Mouse (Mus musculus) left cerebral cortex, postnatal 4 days (tissue): ENCODE results near the gene Cntd1. TPM values are rescaled to one million over a fixed set of nuclear protein-coding genes. Genes with fewer than 3 reads are reported as not detected.
A peak's percentile ranks its signal among the peaks of the same experiment; 100 is the strongest.
"Not testable (repeated sequence)": the region's sequence is repeated elsewhere in the genome, so short reads cannot be mapped to it uniquely, and the experiment has no call there.

Source experiments
- DNase-seq: peaks from one replicate; pipeline ENCODE4 v3.0.0-alpha.2; 2022
- intact Hi-C: fragments of 180-260 bp; cut with DNase I; formaldehyde crosslinking; loops from one replicate; pipeline ENCODE4 v1.15.1; 2025
- total RNA-seq, 2 experiments: library from RNA; stranded (reverse); gene quantifications; 2 replicates each; pipeline ENCODE4 v1.2.3; 2021

The Cntd1 gene
- total RNA-seq, 2 experiments from 2014 or later = 0.30 to 0.68 TPM

DNA sequence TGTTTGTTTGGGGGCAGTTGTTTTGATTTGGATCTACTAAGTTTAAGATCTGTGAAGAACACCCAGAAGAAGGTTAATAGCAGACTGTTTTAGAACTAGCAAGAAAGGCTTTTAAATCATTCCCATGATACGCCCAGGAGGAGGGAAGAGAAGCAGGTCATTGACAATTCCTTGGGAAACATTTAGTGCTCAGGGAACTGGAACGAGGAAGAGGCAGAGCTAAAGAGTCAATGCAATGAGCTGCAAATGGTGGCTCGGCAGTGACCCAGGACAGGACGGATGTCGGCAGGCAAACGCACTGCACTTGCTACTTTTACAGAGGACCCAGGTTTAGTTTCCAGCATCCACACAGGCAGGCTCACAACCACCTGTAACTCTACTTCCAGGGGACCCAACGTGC is 2.0 kb downstream of the Cntd1 start:
- intact Hi-C loops = no loop called here
- DNase-seq = no peak

DNA sequence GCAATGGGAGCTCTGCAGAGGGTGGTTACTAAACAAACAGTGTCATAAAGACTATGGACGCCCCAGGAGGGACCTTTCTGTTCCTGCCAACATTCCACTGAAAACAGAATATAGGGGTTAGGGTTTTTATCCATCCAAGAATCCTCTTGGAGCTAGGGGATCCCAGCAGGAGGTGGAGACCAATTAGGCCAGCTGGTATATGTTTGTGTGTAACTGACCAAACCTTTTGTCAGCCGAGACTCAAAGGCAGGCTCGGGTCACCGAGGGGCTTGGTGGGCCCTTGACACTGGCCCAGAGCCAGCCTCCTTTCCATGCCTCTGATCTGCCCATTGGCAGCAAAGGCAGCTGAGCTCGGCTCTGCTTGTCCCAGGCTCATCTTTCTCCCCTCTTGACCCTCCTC is 4.1 kb downstream of the Cntd1 start:
- intact Hi-C loops = no loop called here
- DNase-seq = no peak

DNA sequence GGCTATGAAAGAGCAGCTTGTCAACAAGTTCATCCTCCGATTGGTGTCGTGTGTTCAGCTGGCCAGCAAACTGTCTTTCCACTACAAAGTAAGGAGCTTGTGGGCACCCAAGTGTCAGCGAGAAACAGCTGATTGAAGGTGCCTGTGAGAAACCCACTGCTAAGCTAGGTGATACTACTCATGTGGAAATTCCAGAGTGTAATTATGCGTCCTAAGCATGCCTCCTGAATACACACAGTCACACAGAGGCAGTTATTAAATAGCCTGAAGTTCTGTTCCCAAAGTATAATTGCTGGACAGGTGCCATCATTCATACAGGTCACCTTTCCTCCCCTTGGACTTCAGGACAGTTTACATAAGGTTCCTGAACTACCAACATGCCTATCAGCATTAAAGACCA is 5.0 kb downstream of the Cntd1 start:
- no peak for DNase-seq
- intact Hi-C loops = no loop called here

DNA sequence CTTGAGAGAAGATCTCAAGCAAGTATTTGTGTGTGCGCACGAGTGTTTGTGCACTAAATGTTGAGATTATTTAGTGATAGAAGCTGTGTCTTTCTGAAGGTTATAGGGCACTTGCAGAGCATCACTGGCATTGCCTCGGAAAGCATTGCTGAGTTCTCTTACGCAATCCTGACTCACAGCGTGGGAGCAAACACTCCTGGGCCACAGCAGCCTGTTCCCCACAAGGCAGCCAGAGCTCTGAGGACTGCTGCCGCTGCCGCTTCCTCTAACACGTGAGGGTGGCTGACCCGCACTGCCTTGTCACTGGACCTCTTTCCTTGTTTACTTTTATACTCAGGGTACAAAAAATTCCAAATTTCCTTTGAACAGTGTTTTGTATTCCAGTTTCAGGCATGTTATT is 8.5 kb downstream of the Cntd1 start:
- DNase-seq = no peak
- intact Hi-C loops = no loop called here

DNA sequence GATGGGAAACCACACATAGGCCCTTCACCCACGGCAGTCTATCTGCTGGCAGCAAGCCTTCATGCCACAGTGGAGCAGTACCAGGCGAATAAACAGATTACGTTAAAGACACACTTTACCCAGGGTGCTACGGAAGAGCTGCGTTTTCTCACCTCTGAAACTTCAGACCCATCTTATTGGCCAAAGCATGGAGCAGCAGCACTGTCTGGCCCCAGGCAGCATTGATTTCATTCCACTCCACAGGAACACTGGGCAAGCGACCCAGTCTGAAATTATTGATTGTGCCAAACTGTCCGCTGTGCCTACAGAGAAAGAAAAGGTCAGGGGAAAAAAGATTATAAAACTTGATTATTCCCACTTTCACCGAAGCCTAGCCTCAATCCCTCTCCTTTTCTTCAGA is 12.4 kb downstream of the Cntd1 start:
- no peak for DNase-seq
- intact Hi-C loops = no loop called here

DNA sequence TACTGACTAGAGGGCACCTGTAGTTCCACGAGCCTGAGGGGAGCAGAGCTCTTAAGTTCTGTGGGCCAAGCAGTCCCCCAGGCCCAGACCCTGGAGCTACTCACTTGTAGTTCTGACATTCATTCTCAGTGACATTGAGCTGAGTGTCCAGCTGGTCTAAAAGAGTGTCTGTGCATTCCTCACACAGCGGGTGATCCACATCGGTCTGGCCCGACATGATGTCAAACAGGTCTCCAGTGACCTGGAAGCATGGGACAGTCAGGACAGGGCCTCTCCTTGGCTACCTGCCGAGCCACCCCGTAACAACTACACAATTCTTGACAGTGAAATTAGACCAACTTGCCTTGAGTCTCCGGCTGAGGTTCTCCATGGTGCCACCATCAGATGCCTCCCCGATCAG is 16.4 kb downstream of the Cntd1 start:
- intact Hi-C loops = loop anchor here (5.0 kb wide), 1 partner anchor 83 kb away; no protein-coding TSS in a partner anchor
- no peak for DNase-seq

DNA sequence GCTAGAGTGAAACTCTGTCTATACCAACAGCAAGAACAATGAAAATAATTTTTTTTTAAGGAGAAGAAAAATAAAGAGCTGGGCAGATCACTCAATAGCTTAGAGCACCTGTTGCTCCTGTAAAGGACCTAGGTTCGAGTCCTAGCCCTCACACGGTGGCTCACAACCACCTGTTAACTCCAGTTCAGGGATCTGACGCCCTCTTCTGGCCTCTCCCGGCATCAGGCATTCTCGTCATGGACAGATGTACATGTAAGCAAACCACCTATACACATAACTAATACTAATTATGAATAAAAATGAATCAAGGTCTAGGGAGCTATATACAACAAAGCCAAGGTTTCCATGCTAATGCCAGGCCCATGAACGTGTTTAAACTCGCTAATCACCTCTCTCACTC is 22.1 kb downstream of the Cntd1 start:
- DNase-seq = no peak
- intact Hi-C loops = no loop called here

DNA sequence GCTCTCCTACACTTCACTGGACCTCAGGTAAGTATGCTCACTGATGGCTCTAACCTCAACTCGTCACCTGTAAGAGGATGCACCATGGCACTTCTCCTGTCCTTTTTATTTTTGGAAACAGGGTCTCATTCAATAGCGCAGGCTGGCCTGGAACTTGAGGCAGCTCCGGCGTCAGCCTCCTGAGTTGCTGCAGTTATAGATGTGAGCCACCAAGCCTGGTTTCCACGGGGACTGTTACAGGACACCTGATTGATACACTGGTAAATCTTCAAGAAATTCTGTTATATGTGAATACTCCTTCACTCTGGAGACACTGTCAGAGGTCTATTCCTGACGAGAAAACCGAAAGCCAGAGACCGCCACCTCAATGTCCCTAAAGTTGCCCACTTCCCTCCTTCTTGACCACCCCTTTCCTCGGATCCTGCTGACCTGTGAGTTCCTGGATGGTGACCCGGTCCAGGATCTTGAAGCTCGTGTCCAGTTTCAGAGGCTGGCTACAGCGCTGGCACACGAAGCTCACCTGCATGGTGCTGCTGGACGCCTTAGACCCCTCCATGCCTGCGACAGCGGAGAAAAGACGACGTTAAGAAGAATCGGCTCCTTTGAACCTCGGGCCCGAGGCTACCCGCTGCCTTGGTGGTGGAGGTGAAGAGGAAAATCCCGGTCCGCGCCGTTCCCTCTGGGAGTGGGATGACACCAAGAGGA is 22.6 kb downstream of the Cntd1 start:
- no peak for DNase-seq
- intact Hi-C loops = no loop called here

DNA sequence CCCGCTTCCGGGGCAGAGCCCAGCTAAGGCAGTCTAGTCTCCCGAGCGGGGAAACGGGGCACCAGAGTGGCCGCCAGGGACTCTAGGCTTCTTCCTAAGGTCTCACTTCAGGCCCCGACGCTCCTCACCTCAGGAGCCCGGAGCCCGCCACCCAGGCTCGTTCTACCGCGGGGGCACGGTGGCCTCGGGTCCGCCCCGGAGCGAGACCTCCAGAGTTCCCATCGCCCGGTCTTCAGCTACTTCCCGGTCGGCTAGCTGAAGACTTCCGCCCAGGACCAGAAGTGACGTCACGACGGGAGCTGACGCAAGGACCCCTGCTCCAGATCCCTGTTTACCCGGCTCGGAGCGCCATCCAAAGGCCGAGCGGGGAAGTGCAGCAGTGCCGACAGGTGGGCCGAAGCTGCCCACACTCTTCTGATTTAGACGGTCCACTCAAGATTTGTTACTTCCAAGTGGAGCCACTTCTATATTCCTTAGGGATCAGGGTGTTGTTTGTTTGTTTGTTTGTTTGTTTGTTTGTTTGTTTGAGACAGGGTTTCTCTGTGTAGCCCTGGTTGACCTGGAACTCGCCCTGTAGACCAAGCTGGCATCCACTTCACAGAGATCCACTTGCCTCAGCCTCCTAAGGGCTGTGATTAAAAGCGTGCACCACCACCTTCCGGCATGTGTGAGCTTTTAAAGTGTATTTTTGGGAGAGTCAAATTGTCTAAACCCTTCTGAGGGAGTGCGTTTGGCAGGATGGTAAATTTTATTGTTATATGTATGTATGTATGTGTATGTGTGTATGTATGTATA is 23.4 kb downstream of the Cntd1 start, which contains the start of gene Becn1:
Gene Becn1 (minus strand): TSS at position 283 of the 795 bp plus-strand sequence.
- peak; percentile 98 for DNase-seq
- intact Hi-C loops = no loop called here

DNA sequence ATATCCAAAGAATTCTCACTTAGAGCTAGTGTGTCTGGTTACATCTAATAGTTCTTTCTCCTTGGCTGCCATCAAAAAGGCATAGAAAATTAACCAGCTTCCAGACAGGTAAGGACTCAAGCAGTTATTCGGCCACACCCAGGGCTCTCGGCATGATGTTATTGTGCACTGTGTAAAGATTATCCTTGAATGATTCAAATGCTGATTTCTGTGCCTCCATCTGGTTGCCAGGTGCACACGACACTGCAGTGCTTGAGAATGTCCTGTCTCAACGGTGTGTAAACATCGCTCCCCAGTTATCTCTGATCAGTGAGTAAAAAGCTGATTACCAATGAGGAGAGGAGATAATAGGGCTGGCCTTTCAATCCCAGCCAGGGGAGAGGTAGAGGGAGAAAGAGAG is 28.9 kb downstream of the Cntd1 start:
- no peak for DNase-seq
- intact Hi-C loops = no loop called here

DNA sequence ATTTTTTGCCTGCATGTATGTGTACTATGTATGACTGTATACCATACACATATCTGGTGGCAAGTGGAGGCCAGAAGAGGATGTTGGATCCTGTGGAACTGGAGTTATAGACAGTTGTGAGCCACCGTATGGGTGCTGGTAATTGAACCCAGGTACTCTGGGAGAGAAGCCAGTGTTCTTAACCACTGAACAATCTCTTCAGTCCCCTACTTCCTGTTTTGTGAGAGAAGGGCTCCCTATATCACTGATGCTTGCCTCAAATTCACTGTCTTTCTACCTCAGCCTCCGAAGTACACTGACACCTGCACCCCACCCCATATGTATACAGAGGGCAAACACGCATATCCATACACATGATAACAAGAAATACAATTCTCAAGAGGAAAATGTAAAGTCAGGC is 32.3 kb downstream of the Cntd1 start:
- intact Hi-C loops = no loop called here
- DNase-seq = no peak

DNA sequence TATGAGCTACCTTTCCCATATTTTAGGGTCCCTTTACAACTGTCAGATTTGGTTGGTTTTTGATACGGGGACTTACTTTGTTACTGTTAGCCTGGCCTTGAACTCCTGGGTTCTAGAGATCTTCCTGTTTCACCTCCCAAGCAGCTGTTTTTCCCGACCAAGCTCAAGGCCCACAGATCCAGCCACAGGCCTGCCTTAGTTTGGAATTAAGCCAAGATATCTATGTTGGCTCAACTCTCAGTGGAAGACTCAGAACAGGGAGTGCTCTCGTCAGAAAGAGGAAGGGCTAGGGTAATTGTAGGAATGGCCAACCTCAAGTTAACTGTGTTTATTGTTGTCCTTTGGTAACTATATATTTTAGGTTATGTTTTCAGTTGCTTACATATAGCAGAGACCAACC is 33.3 kb downstream of the Cntd1 start:
- DNase-seq = no peak
- intact Hi-C loops = no loop called here

DNA sequence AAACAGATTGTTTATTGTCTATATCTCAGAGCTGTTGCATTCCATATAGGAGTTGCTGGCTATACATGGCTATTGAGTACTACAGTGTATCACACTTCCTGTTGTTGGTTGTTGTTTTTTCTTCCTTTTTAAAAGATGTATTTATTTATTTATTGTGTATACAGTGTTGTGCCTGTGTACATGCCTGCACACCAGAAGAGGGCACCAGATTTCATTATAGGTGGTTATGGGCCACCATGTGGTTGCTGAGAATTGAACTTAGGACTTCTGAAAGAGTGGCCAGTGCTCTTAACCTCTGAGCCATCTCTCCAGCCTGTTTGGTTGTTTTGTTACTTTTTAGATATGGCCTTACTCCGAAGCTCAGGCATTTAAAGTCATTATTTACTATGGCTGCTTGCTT is 35.8 kb downstream of the Cntd1 start:
- intact Hi-C loops = no loop called here
- no peak for DNase-seq

DNA sequence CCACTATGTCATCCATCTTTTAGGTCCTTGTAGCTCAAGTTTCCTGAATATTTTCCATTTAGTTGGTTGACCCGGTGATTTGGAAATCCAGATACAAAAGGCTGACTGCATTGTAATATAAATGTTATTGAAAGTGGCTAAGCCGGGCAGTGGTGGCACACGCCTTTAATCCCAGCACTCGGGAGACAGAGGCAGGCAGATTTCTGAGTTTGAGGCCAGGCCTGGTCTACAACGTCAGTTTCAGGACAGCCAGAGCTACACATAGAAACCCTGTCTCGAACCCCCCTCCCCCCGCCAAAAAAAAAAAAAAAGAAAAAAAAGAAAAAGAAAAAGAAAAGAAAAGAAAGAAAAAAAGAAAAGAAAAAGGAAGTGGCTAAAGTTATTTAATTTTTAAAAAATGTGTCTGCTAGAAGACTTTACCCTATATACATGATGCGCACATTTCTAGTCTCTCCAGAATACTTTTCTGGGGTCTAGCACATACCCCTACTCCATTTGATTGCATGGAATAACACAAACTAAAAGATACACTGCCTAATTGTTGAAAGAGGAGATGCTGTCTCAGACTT is 36.4 kb downstream of the Cntd1 start:
- intact Hi-C loops = no loop called here
- DNase-seq = no peak

DNA sequence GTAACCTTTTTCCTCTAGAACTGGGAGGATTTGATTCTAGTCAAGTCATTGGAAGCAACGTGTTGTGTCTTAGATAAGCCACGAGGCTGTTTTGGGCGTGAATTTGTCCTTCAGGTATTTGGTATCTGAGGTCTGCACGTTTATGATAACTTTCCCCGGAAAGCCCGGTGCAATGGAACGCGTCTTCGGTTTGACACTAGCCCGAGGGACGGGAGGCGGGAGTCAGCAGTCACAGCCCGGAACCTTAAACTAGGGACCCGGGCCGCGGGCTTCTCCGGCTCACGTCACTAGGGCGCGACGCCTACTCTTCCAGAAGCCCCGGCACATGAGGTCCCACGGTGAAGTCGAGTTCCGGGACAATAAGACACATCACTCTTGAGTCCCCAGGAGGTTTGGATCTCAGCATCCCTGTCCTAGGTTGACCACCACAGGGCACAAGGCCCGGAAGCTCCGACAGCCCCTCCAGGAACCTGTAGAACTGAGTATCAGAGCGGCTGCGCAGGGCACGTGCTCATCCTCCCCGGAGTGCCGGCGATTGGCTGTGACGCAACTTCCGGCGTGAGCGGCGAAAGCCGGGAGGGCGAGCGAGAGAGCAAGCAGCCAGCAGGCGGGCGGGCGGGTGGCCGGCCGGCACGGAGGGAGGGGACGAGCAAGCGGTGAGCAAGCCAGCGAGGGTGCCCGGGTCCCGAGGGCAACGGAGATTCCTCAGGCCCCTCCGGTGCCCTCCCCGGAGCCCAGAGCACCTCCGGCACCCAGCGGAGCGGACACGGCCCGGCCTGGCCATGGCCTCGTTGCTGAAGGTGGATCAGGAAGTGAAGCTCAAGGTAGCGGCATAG is 37.1 kb downstream of the Cntd1 start, which contains the start of gene Psme3:
Gene Psme3 (plus strand): TSS at position 549 of the 836 bp plus-strand sequence.
- peak; percentile 92 for DNase-seq
- intact Hi-C loops = no loop called here

DNA sequence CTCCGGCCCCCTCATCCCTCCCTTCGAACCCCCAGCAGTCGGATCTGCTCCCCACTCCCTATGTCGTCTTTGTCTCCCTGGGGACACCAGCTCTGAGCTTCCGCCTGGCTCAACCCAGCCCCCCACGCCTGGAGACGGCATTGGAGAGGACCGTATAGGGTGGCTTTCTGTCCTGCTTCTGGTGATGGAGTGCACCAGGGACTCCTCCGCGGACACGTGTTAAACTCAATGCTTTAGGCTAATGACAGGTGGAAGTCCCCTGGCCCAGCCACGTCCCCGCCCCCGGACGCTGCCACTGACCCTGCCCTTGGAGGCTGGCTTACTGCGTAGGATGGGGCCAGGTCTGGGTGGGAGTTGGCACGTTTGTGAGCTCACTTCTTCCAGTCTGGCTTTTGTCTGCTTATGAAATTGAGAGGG is 37.7 kb downstream of the Cntd1 start:
- peak; percentile 36 for DNase-seq
- intact Hi-C loops = no loop called here

DNA sequence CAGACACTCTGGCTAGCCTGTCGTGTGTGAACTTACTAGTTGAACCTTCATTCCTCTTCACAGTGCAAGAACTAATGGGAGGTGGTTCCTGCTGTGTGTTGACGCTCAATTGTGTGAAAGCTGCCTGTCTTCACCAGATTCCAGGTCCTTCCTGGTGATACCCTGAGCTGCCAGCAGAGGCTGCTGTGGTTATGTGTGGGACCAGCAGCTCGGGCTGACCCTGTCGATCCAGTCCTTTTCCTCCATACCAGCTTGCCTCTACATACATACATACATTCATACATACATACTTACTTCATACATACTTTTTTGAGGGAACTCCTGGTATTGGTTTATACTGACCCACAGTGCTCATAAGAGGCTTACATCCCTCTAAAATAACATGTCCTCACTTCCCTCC is 44.8 kb downstream of the Cntd1 start:
- intact Hi-C loops = loop anchor here (2.0 kb wide), 1 partner anchor 71 kb away; no protein-coding TSS in a partner anchor
- DNase-seq = peak; percentile 77

DNA sequence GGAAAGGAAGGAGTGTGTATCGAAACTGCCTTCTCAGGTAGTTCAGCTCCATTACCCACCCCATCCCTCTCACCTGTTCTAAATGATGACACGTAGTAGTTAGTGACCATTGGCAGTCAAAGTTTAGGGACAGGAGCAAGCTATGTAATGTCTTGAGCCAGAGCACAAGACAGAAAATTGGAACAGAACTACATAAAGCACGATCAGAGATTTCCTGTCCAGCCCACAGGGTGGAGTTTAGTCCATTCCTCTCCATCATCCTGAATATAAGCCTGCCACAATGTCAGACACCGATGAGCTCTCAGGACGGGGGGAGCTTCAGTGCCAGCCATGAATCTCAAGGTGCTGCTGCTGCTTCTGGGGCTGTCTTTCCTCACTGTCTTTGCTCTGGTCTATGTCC is 46.0 kb downstream of the Cntd1 start, which contains the start of gene Aoc2:
Gene Aoc2 (plus strand): TSS at position 301 of the 400 bp plus-strand sequence.
- DNase-seq = no peak
- intact Hi-C loops = loop anchor here (2.0 kb wide), 1 partner anchor 70 kb away; no protein-coding TSS in a partner anchor

DNA sequence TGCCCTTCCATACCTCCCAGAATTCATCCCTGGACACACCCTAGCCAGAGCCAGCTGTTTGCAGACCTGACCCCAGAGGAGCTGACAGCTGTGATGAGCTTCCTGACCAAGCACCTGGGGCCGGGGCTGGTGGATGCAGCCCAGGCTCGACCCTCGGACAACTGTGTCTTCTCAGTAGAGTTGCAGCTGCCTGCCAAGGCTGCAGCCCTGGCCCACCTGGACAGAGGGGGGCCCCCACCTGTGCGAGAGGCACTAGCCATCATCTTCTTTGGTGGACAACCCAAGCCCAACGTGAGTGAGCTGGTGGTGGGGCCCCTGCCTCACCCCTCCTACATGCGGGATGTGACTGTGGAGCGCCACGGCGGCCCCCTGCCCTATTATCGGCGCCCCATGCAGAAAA is 46.4 kb downstream of the Cntd1 start:
- intact Hi-C loops = loop anchor here (2.0 kb wide), 1 partner anchor 70 kb away; no protein-coding TSS in a partner anchor
- DNase-seq = not testable (repeated sequence)

DNA sequence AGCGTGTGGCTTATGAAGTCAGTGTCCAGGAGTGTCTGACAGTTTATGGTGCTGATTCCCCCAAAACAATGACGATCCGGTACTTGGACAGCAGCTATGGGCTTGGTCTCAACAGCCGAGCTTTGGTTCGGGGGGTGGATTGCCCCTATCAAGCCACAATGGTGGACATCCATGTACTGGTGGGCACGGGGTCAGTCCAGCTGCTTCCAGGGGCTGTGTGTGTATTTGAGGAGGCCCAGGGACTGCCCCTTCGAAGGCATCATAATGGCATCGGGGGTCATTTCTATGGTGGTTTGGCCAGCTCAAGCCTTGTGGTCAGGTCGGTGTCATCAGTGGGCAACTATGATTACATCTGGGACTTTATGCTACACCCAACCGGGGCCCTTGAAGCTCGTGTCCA is 47.3 kb downstream of the Cntd1 start:
- DNase-seq = no peak
- intact Hi-C loops = no loop called here

DNA sequence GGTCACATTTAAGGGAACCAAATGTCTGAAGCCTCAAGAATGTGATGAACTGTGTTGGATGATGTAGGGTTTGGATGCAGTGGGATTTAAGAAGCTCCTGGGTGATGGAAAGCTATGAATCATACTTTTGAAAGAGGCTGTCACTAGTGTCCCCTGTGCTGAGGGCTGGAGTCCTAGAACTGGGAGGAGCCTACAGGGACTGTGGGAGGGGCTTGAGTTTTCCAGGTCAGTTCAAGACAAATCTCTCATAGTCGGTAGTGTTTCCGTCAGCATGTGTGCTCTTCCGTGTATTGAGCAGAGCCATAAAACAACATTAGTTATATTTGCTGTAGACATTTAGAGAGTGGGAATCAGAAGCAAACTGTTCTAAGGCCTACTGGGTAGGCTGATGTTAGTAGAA is 48.5 kb downstream of the Cntd1 start:
- intact Hi-C loops = no loop called here
- DNase-seq = no peak
